Mouse (Mus musculus) embryonic facial prominence, embryonic 14.5 days (tissue): ENCODE data around the gene Hoxa13. TPM values are rescaled to one million over a fixed set of nuclear protein-coding genes. Genes with fewer than 3 reads are reported as not detected.

Experiments used
- ATAC-seq: fragments of 200-750 bp; cut with Nextera tagmentation; 2 replicates; pipeline ENCODE4 v1.8.0; 2017; ENCODE audit warnings: low read depth, moderate number of reproducible peaks, moderate TSS enrichment
- DNase-seq: peaks from one replicate; pipeline ENCODE4 v3.0.0-alpha.2; 2015; ENCODE audit warnings: low spot score
- H3K27ac ChIP-seq: fragments of 300-500 bp; sonication (generic); replicated peaks from 2 replicates; pipeline ENCODE4 v1.5.1; 2014; ENCODE audit warnings: low read depth, mild to moderate bottlenecking, low read length, moderate library complexity
- H3K27me3 ChIP-seq: fragments of 300-500 bp; sonication (generic); replicated peaks from 2 replicates; pipeline ENCODE4 v1.6.1; 2014; ENCODE audit warnings: low read length; ENCODE audit not compliant: control insufficient read depth, insufficient read depth
- H3K36me3 ChIP-seq: fragments of 300-500 bp; sonication (generic); 2 replicates; pipeline ENCODE4 v1.6.1; 2014; ENCODE audit warnings: low read length, mixed read lengths; ENCODE audit not compliant: control insufficient read depth, insufficient read depth
- H3K4me1 ChIP-seq: fragments of 300-500 bp; sonication (generic); 2 replicates; pipeline ENCODE4 v1.6.1; 2014; ENCODE audit warnings: antibody characterized with exemption, low read length; ENCODE audit not compliant: control insufficient read depth, insufficient read depth
- H3K4me2 ChIP-seq: fragments of 300-500 bp; sonication (generic); 2 replicates; pipeline ENCODE4 v1.6.1; 2014; ENCODE audit warnings: low read depth, mild to moderate bottlenecking, low read length, moderate library complexity, mixed read lengths
- H3K4me3 ChIP-seq: fragments of 300-500 bp; sonication (generic); 2 replicates; pipeline ENCODE4 v1.5.1; 2014; ENCODE audit warnings: low read depth, mild to moderate bottlenecking, low read length
- H3K9ac ChIP-seq: fragments of 300-500 bp; sonication (generic); 2 replicates; pipeline ENCODE4 v1.6.1; 2014; ENCODE audit warnings: low read depth, mild to moderate bottlenecking, low read length, moderate library complexity, mixed read lengths
- H3K9me3 ChIP-seq: fragments of 300-500 bp; sonication (generic); 2 replicates; pipeline ENCODE4 v1.6.1; 2016; ENCODE audit warnings: low read length; ENCODE audit not compliant: control insufficient read depth
- WGBS: fragments of 180-500 bp; shearing (Covaris S2); extraction: QIAGEN DNeasy Blood & Tissue Kit; methylation state at CpG from one replicate; pipeline ENCODE4 v1.1.7; 2014; 5-methylcytosine and 5-hydroxymethylcytosine counted together
- polyA plus RNA-seq: library from polyadenylated mRNA; unstranded; fragments of >200 nt; fragmentation: Nextera tagmentation; extraction: Ambion mirVana; gene quantifications from 2 replicates; pipeline ENCODE4 v1.2.1, GENCODE M21; 2014

Hoxa13 gene
- polyA plus RNA-seq, 1 experiment from 2014 or later, result not detected

- Histone ChIP-seq H3K4me3 (no peak overlapping the region), H3K4me1 (no peaks in the 10 kb centered on the region), H3K9ac (no peak overlapping the region), H3K4me2 (no peak overlapping the region), H3K9me3 (no peaks in the 10 kb centered on the region), H3K36me3 (no peaks in the 10 kb centered on the region), H3K27ac (no peak overlapping the region), H3K27me3 (peaks cover 94% of the 10 kb centered on the region)
- no peak for ATAC-seq
- WGBS, result 1% methylated on average over 20 of the region's 25 CpGs
- no peak for DNase-seq
Measured at GRCm38 (mm10) chr6:52259081-52259790, 1.4 kb downstream of the Hoxa13 start.

GRCm38 (mm10) chr6:52256956-52257355, 3.7 kb downstream of the Hoxa13 start:
- WGBS, result under 1% methylated on average over 6 of the region's 6 CpGs
- Histone ChIP-seq H3K9me3 (no peaks in the 10 kb centered on the region), H3K4me3 (no peak overlapping the region), H3K4me2 (no peak overlapping the region), H3K36me3 (no peaks in the 10 kb centered on the region), H3K9ac (no peak overlapping the region), H3K27ac (no peak overlapping the region), H3K27me3 (peaks cover 94% of the 10 kb centered on the region), H3K4me1 (no peaks in the 10 kb centered on the region)
- DNase-seq (peak; percentile 83), ATAC-seq (no peak)

DNA sequence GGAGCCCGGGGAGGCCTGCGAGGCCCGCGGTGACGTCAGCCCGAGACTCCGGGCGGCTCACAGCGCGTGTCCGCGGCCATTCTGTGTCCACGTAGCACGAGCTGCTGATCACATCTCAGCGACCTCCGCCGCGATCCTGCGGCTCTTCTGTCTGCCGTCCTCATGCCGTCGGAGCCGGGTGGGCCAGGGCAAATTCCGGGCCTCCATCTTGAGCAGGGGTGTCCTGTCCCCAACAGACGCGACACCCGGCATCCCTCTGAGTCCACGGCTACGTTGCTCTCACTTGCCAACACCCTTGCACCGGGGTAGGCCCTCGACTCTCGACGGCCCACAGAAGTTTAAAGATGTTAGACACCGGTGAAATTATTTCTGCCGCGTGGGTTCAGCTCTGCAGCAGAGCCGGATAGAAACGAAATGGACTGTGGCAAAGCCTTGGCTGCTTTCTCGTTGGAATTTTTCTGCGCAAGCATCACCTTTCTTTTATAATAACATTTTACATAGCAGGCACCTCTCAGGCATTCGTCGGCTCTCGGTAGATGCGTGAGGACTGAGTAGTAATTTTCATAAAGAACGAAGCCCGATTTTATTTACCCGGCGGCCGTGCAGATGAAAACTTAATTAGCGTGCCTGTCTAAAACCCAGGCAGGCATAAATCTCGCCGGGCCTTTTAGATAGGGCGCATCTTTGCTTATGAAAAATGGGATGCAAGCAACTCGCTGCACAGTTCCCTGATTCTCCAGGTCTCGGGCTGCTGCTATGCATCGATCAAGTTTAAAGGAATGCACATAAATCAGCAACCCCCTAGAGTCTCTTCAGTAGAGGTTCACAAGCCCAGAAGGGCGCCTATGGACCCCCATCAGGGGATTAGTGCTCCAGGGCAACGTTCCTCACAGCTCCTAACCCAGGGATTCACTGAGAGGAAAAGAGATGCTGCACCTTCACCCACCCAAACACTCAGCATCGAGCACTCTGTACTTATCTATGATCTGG, 6.9 kb downstream of the Hoxa13 start:
- H3K4me2 ChIP-seq, result 0 out of 2 replicates have a peak overlapping the region, but pooled peaks have one; percentile 20
- no peaks in the 10 kb centered on the region for H3K4me1 ChIP-seq
- H3K4me3 ChIP-seq, result peak overlapping the region; percentile 20
- H3K27ac ChIP-seq, result no peak overlapping the region
- no peaks in the 10 kb centered on the region for H3K9me3 ChIP-seq
- H3K9ac ChIP-seq, result no peak overlapping the region
- WGBS, result under 1% methylated on average over 53 of the region's 59 CpGs
- peaks cover 97% of the 10 kb centered on the region for H3K27me3 ChIP-seq
- ATAC-seq, result no peak
- DNase-seq, result no peak
- H3K36me3 ChIP-seq, result no peaks in the 10 kb centered on the region

GRCm38 (mm10) chr6:52252775-52253376, 7.8 kb downstream of the Hoxa13 start:
- Histone ChIP-seq H3K9ac (no peak overlapping the region), H3K27ac (no peak overlapping the region), H3K36me3 (no peaks in the 10 kb centered on the region), H3K9me3 (no peaks in the 10 kb centered on the region), H3K4me3 (0 out of 2 replicates have a peak overlapping the region, but pooled peaks have one; percentile 20), H3K27me3 (peaks cover 97% of the 10 kb centered on the region), H3K4me1 (no peaks in the 10 kb centered on the region), H3K4me2 (no peak overlapping the region)
- 3% methylated on average over 29 of the region's 35 CpGs for WGBS
- DNase-seq (no peak), ATAC-seq (no peak)

DNA sequence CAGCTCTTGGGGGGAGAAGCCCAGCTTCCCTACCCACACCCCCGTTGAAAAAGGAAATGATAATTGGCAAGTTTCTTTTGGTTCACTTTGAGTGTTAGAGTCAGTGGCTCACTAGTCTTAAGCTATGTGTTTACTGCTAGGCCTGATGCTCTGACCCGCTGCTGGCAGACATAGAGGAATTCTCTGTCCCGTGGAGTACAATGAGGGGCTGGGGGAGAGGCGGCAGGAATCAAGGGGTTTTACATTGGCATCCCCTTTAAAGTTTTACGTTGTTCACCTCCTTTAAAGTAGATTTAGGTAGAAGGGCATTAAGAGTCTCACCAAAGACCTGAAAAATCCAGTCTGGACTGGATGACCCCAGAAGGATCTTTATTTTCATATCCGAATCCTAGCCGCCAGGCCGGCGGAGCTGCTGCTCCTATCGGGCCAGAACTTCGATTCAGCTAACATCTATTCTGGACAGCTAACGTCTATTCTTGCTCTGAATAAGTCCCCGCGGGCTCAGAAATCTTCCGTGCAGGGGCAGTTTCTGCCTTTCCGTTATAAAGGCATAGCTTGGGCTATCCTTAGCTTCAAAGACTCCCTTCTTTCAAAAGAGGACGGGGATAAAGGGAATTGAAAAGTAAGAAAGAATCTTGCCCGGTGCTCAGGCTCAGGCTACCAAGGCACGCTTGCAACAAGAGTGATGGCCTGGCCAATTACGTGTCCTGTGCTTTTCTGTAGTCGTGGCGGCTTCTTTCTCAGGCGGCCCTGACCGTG, 8.5 kb downstream of the Hoxa13 start:
- ATAC-seq, result no peak
- Histone ChIP-seq H3K9ac (no peak overlapping the region), H3K27me3 (peaks cover 98% of the 10 kb centered on the region), H3K4me3 (no peak overlapping the region), H3K9me3 (no peaks in the 10 kb centered on the region), H3K4me1 (no peaks in the 10 kb centered on the region), H3K4me2 (no peak overlapping the region), H3K27ac (no peak overlapping the region), H3K36me3 (no peaks in the 10 kb centered on the region)
- 4% methylated on average over 23 of the region's 24 CpGs for WGBS
- DNase-seq, result no peak

DNA sequence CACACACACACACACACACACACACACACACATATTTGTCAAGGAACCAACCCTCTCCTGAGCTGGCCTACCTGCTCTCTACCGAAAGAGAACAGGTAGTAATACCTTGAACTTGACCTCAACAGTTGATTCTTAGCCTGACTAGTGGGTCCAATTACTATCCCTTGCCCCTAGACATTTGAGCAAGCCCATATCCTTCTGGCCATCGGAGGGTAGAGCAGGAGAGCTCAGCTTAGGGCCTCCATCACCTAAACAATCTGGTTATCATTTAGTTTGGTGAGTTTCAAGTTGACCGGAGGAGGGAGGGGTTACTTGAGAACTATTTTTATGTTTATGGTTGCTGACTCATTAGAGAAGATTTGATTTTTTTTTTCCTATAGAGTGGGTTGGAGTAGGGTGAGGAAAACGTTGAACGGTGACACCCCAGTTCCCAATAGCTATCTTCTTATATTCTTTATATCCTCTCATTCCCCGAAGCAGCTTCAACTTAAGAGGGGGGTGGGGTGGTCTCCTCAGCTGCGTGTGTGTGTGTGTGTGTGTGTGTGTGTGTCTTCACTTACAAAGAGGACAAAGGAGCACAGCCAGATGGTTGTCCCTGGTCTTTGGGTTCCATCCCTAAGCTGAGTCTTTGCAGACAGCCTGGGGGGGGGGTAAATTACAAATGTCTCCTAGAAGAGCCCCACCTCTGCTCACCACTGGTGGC, 9.4 kb downstream of the Hoxa13 start:
- Histone ChIP-seq H3K27ac (no peak overlapping the region), H3K4me1 (no peaks in the 10 kb centered on the region), H3K9me3 (no peaks in the 10 kb centered on the region), H3K27me3 (peaks cover 99% of the 10 kb centered on the region), H3K9ac (no peak overlapping the region), H3K4me2 (no peak overlapping the region), H3K36me3 (no peaks in the 10 kb centered on the region), H3K4me3 (no peak overlapping the region)
- no peak for ATAC-seq
- no peak for DNase-seq
- WGBS, result 8% methylated on average over 7 of the region's 7 CpGs

DNA sequence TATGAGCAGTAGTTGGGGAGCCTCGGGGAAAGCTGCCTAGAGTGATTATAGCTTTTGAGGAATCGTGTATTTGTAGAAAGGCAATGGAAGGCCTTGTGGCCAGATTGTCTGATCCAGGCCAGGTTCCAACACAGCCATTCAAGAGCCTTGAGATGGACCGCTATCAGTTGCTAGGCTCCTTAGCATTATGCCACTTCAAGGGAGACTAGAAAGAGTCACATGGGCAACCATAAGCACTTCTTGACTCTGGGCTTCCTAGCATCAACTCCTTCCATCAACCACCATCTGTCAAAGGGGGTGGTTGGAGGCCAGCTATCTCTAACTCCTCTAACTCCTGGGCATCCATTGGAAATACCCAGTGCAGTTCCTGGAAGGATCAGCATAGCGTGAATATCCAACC, 10.9 kb downstream of the Hoxa13 start:
- no peak for ATAC-seq
- Histone ChIP-seq H3K27me3 (peaks cover 99% of the 10 kb centered on the region), H3K4me3 (no peak overlapping the region), H3K9me3 (no peaks in the 10 kb centered on the region), H3K9ac (no peak overlapping the region), H3K4me1 (no peaks in the 10 kb centered on the region), H3K36me3 (no peaks in the 10 kb centered on the region), H3K4me2 (no peak overlapping the region), H3K27ac (no peak overlapping the region)
- WGBS, result 0% methylated on average over 4 of the region's 4 CpGs
- no peak for DNase-seq

GRCm38 (mm10) chr6:52249415-52249738, 11.3 kb downstream of the Hoxa13 start:
- Histone ChIP-seq H3K4me2 (no peak overlapping the region), H3K4me3 (no peak overlapping the region), H3K9ac (no peak overlapping the region)

More at GRCm38 (mm10) chr6:52249415-52249738, 11.3 kb downstream of the Hoxa13 start:
- Histone ChIP-seq H3K27me3 (peaks cover 99% of the 10 kb centered on the region), H3K27ac (no peak overlapping the region), H3K36me3 (no peaks in the 10 kb centered on the region), H3K4me1 (no peaks in the 10 kb centered on the region), H3K9me3 (no peaks in the 10 kb centered on the region)
- no peak for ATAC-seq
- DNase-seq, result no peak
- under 1% methylated on average over 16 of the region's 16 CpGs for WGBS
